Comparison of ENCODE assay signal across 8 mouse cellular contexts in the genomic region with DNA sequence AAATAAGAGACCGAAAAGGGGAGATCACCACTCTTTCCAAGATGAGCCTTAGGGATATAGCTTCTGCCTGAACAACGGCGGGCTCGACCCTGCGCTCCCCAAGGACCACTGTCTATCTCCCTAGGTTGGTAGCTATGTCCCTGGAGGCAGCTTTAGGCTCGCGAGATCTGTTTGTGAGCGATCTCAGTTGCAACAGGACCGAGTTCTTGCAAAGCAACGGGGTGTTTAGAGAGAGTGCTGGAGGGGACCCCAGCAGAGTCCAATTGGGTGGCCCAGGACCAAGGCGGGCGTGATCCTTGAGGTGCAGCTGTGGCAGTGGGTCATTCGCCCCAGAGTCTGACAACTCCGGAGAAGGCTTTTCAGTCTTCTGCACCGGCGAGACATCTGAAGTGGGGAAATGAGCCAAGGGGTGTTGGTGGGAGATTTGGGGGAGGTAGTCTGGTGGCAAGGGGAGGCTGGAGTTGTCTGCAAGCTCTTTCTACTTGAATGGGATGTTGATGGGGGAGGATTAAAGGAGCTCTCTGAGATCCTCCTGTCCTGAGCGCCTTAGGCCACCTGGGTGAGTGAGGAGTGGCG. TPM values are rescaled to one million over a fixed set of nuclear protein-coding genes. Genes with fewer than 3 reads are reported as not detected.
A peak's percentile ranks its signal among the peaks of the same experiment; 100 is the strongest.
DNase-seq lines count a peak whose midpoint lies in the region; ATAC-seq lines count a peak whose summit lies in the region.

No protein-coding gene starts in this region.

- WGBS in heart, embryonic 16.5 days, result 5% methylated on average over 18 of the region's 18 CpGs
- WGBS in midbrain, embryonic 10.5 days, result under 1% methylated on average over 18 of the region's 18 CpGs

- H3K27me3 ChIP-seq in heart, embryonic 16.5 days (ENCODE audit: control insufficient read depth, insufficient read depth, low read length), result 0 out of 2 replicates have a peak, but pooled peaks cover 6% of the 10 kb centered on the region
- H3K27me3 ChIP-seq in midbrain, embryonic 10.5 days (ENCODE audit: low read depth, poor library complexity, severe bottlenecking), result no peaks in the 10 kb centered on the region; the same call in 1 of the 2 replicates

- peak overlapping the region; percentile 97 for H3K4me2 ChIP-seq in heart, embryonic 16.5 days (ENCODE audit: low read depth, low read length)

- intact Hi-C loops in left cerebral cortex, postnatal 4 days (cut with DNase I), result loop anchor here (10.0 kb wide), 1 partner anchor 846 kb away; no protein-coding TSS in a partner anchor

- H3K36me3 ChIP-seq in heart, embryonic 16.5 days (ENCODE audit: control insufficient read depth, insufficient read depth), result no peaks in the 10 kb centered on the region
- peaks cover 73% of the 10 kb centered on the region for H3K36me3 ChIP-seq in midbrain, embryonic 10.5 days

- H3K4me1 ChIP-seq in heart, embryonic 16.5 days (ENCODE audit: control insufficient read depth, insufficient read depth, low read length), result peaks cover 10% of the 10 kb centered on the region
- peaks cover 84% of the 10 kb centered on the region for H3K4me1 ChIP-seq in midbrain, embryonic 10.5 days

- 0 out of 2 replicates have a peak overlapping the region, but pooled peaks have one; percentile 8 for H3K9ac ChIP-seq in heart, embryonic 16.5 days (ENCODE audit: low read length)

- H3K9me3 ChIP-seq in heart, embryonic 16.5 days (replicated peaks; ENCODE audit: control insufficient read depth, low read length), result no peaks in the 10 kb centered on the region
- no peaks in the 10 kb centered on the region; the same call in 1 of the 2 replicates for H3K9me3 ChIP-seq in midbrain, embryonic 10.5 days (replicated peaks)

- H3K4me3 ChIP-seq in heart, embryonic 16.5 days (ENCODE audit: low read length), result peak overlapping the region; percentile 73
- peak overlapping the region; percentile 87 for H3K4me3 ChIP-seq in midbrain, embryonic 10.5 days

- ATAC-seq in heart, embryonic 16.5 days (replicated peaks; ENCODE audit: extremely low read depth, insufficient read depth, low FRiP score), result peak; percentile 8; the same call in 1 of the 2 replicates

- no peak overlapping the region for H3K27ac ChIP-seq in heart, embryonic 16.5 days (ENCODE audit: low read length)
- peak overlapping the region; percentile 98 for H3K27ac ChIP-seq in midbrain, embryonic 10.5 days (replicated peaks)

- DNase-seq in adrenal gland, postnatal 14 days, result peak; percentile 20
- DNase-seq in adrenal gland, adult (ENCODE audit: inconsistent age in 2 of 2, low spot score in 1 of 2), result no peak
- peak; percentile 43 for DNase-seq in ZHBTc4 (ENCODE audit: low read depth, low spot score)
- peak; percentile 63 for DNase-seq in midbrain, embryonic 10.5 days (ENCODE audit: low spot score)
- no peak for DNase-seq in right cerebral cortex, adult 2 months (ENCODE audit: low spot score in 2 of 2)
- no peak for DNase-seq in frontal cortex, postnatal 14 days (ENCODE audit: low spot score in 2 of 2)
- DNase-seq in left cerebral cortex, postnatal 4 days, result no peak

RNA-seq across cellular contexts. Expression of gene Rgma, which starts 15.2 kb away (rescaled TPM):
- total RNA-seq in adrenal gland, postnatal 14 days (2021), result 10.0 and 14.0 TPM in 2 replicates
- polyA plus RNA-seq in heart, embryonic 16.5 days (2015; fragmentation: Nextera tagmentation; extraction: Ambion mirVana), result 3.6 and 4.4 TPM in 2 replicates
- polyA plus RNA-seq in midbrain, embryonic 10.5 days (2016; fragmentation: Nextera tagmentation; extraction: Ambion mirVana), result 51.2 and 65.4 TPM in 2 replicates
- 100 to 1,000 TPM; 185 to 206 TPM for total RNA-seq in left cerebral cortex, postnatal 4 days (2021)

Comparison
In these comparisons a context has a peak if more than half of its experiments do, and no peak if none do; other contexts are left out.
1. DNase-seq: peak in adrenal gland, postnatal 14 days (single experiment), ZHBTc4 (single experiment) and midbrain, embryonic 10.5 days (single experiment); none in adrenal gland, adult (0 of 2), right cerebral cortex, adult 2 months (0 of 2), frontal cortex, postnatal 14 days (0 of 2) and left cerebral cortex, postnatal 4 days (single experiment).
2. RNA of gene Rgma, which starts 15.2 kb away (total RNA-seq): 185 to 206 TPM in left cerebral cortex, postnatal 4 days; 10.0 to 14.0 TPM in adrenal gland, postnatal 14 days; every median in the first group is over 10 times any median in the second.